8 mouse cellular contexts compared by ENCODE assay signal in genomic region chr4:63546441-63547055, GRCm38 (mm10). TPM values are rescaled to one million over a fixed set of nuclear protein-coding genes. Genes with fewer than 3 reads are reported as not detected.
DNase-seq lines count a peak whose midpoint lies in the region; ATAC-seq and TF ChIP-seq lines count a peak whose summit lies in the region.

No protein-coding gene starts in this region.

- peak; percentile 79 for DNase-seq in kidney, adult 2 months
- no peak for DNase-seq in kidney, adult 11 months
- DNase-seq in embryonic facial prominence, embryonic 14.5 days (ENCODE audit: low spot score), result peak; percentile 77
- peak; percentile 42 to 72 for DNase-seq in kidney, postnatal 36 days
- DNase-seq in cerebellum, adult 18-20 months, result no peak
- no peak for DNase-seq in embryo, embryonic 9.5 days (ENCODE audit: extremely low spot score)
- no peak for DNase-seq in cerebellum, adult 11-12 months

- no peaks in the 10 kb centered on the region for H3K9me3 ChIP-seq in embryonic facial prominence, embryonic 14.5 days (ENCODE audit: control insufficient read depth, low read length)
- H3K9me3 ChIP-seq in neural tube, embryonic 15.5 days (replicated peaks), result no peaks in the 10 kb centered on the region

- peak overlapping the region; percentile 98 for H3K4me3 ChIP-seq in kidney, adult 2 months (ENCODE audit: insufficient read depth, low read depth, low read length)
- H3K4me3 ChIP-seq in embryonic facial prominence, embryonic 14.5 days (ENCODE audit: low read depth, low read length), result peak overlapping the region; percentile 89
- H3K4me3 ChIP-seq in neural tube, embryonic 15.5 days (replicated peaks), result peak overlapping the region; percentile 67; the same call in 1 of the 2 replicates

- TF ChIP-seq CTCF in kidney, adult 2 months (conservative IDR thresholded peaks at IDR 0.05; ENCODE audit: insufficient read depth, insufficient read length, low read depth, low read length), result no peak

- no peak for TF ChIP-seq POLR2A in kidney, adult 2 months (IDR thresholded peaks at IDR 0.05; ENCODE audit: low read depth, low read length)

- peak overlapping the region; percentile 94; the same call in 1 of the 2 replicates for H3K9ac ChIP-seq in embryonic facial prominence, embryonic 14.5 days (ENCODE audit: low read depth, low read length)
- no peak overlapping the region; the same call in 1 of the 2 replicates for H3K9ac ChIP-seq in neural tube, embryonic 15.5 days (replicated peaks)

- ATAC-seq in embryonic facial prominence, embryonic 14.5 days (ENCODE audit: low read depth), result peak; percentile 5; the same call in 1 of the 2 replicates
- ATAC-seq in neural tube, embryonic 15.5 days (ENCODE audit: low FRiP score), result no peak

- peak overlapping the region; percentile 96 for H3K27ac ChIP-seq in kidney, adult 2 months (ENCODE audit: insufficient read depth, low read depth, low read length)
- peak overlapping the region; percentile 78 for H3K27ac ChIP-seq in embryonic facial prominence, embryonic 14.5 days (replicated peaks; ENCODE audit: low read depth, low read length)
- no peak overlapping the region for H3K27ac ChIP-seq in neural tube, embryonic 15.5 days (replicated peaks)

- peaks cover 13% of the 10 kb centered on the region; the same call in 1 of the 2 replicates for H3K4me1 ChIP-seq in kidney, adult 2 months (ENCODE audit: control insufficient read depth, insufficient read depth, low read length)
- H3K4me1 ChIP-seq in embryonic facial prominence, embryonic 14.5 days (ENCODE audit: control insufficient read depth, insufficient read depth, low read length), result peaks cover 25% of the 10 kb centered on the region
- H3K4me1 ChIP-seq in neural tube, embryonic 15.5 days, result peaks cover 32% of the 10 kb centered on the region

- H3K36me3 ChIP-seq in kidney, adult 2 months (ENCODE audit: control insufficient read depth, insufficient read depth, low read length), result peaks cover 15% of the 10 kb centered on the region; the same call in 1 of the 2 replicates
- peaks cover 28% of the 10 kb centered on the region for H3K36me3 ChIP-seq in embryonic facial prominence, embryonic 14.5 days (ENCODE audit: control insufficient read depth, insufficient read depth, low read length)
- peaks cover 22% of the 10 kb centered on the region for H3K36me3 ChIP-seq in neural tube, embryonic 15.5 days

- H3K4me2 ChIP-seq in embryonic facial prominence, embryonic 14.5 days (ENCODE audit: low read depth, low read length), result peak overlapping the region; percentile 84
- peak overlapping the region; percentile 69 for H3K4me2 ChIP-seq in neural tube, embryonic 15.5 days

- WGBS in kidney, adult 2 months, result 32% methylated on average over 6 of the region's 6 CpGs
- 48% methylated on average over 6 of the region's 6 CpGs for WGBS in embryonic facial prominence, embryonic 14.5 days
- WGBS in neural tube, embryonic 15.5 days, result 84% methylated on average over 6 of the region's 6 CpGs

- H3K27me3 ChIP-seq in kidney, adult 2 months (replicated peaks; ENCODE audit: control insufficient read depth, insufficient read depth, low read length), result no peaks in the 10 kb centered on the region
- no peaks in the 10 kb centered on the region for H3K27me3 ChIP-seq in embryonic facial prominence, embryonic 14.5 days (replicated peaks; ENCODE audit: control insufficient read depth, insufficient read depth, low read length)
- H3K27me3 ChIP-seq in neural tube, embryonic 15.5 days (replicated peaks), result no peaks in the 10 kb centered on the region

RNA-seq across cellular contexts. Expression of gene Atp6v1g1, which starts 2.0 kb away (rescaled TPM):
- polyA plus RNA-seq in kidney, adult 2 months (2012; rRNA removed), result 76.1 and 117 TPM in 2 replicates
- 271 and 275 TPM in 2 replicates for polyA plus RNA-seq in embryonic facial prominence, embryonic 14.5 days (2014; fragmentation: Nextera tagmentation; extraction: Ambion mirVana)
- 402 and 431 TPM in 2 replicates for polyA plus RNA-seq in neural tube, embryonic 15.5 days (2015; fragmentation: Nextera tagmentation; extraction: Ambion mirVana)

RNA-seq across cellular contexts. Expression of gene Tmem268, which starts 12.0 kb away (rescaled TPM):
- polyA plus RNA-seq in kidney, adult 2 months (2012; rRNA removed), result 9.1 and 10.1 TPM in 2 replicates
- 5.3 and 7.8 TPM in 2 replicates for polyA plus RNA-seq in embryonic facial prominence, embryonic 14.5 days (2014; fragmentation: Nextera tagmentation; extraction: Ambion mirVana)
- polyA plus RNA-seq in neural tube, embryonic 15.5 days (2015; fragmentation: Nextera tagmentation; extraction: Ambion mirVana), result 4.9 and 7.0 TPM in 2 replicates

RNA-seq across cellular contexts. Expression of gene Whrn, which starts 50.8 kb away (rescaled TPM):
- 20.3 and 22.7 TPM in 2 replicates for polyA plus RNA-seq in kidney, adult 2 months (2012; rRNA removed)
- 4.4 and 5.0 TPM in 2 replicates for polyA plus RNA-seq in embryonic facial prominence, embryonic 14.5 days (2014; fragmentation: Nextera tagmentation; extraction: Ambion mirVana)
- 5.5 and 5.6 TPM in 2 replicates for polyA plus RNA-seq in neural tube, embryonic 15.5 days (2015; fragmentation: Nextera tagmentation; extraction: Ambion mirVana)

RNA-seq across cellular contexts. Expression of gene Gm11213, which starts 58.5 kb away (rescaled TPM):
- not detected in 2 replicates for polyA plus RNA-seq in kidney, adult 2 months (2012; rRNA removed)
- polyA plus RNA-seq in embryonic facial prominence, embryonic 14.5 days (2014; fragmentation: Nextera tagmentation; extraction: Ambion mirVana), result not detected in 2 replicates
- polyA plus RNA-seq in neural tube, embryonic 15.5 days (2015; fragmentation: Nextera tagmentation; extraction: Ambion mirVana), result not detected in 2 replicates

Comparison
In these comparisons a context has a peak if more than half of its experiments do, and no peak if none do; other contexts are left out.
1. DNase-seq: peak in kidney, adult 2 months (single experiment), embryonic facial prominence, embryonic 14.5 days (single experiment) and kidney, postnatal 36 days (2 of 2); none in kidney, adult 11 months (single experiment), cerebellum, adult 18-20 months (0 of 2), embryo, embryonic 9.5 days (single experiment) and cerebellum, adult 11-12 months (single experiment).
2. Peak in every context shown above with its lines, with median percentiles within 50 percentile points of each other: H3K4me3 ChIP-seq.